8 mouse cellular contexts compared by ENCODE assay signal in genomic region chr10:94958311-94958710, GRCm38 (mm10). TPM values are rescaled to one million over a fixed set of nuclear protein-coding genes. Genes with fewer than 3 reads are reported as not detected.
DNase-seq lines count a peak whose midpoint lies in the region; TF ChIP-seq lines count a peak whose summit lies in the region.

No protein-coding gene starts in this region.

- intact Hi-C loops in gastrocnemius, adult 2 months (cut with DNase I), result loop anchor here (1.0 to 10.0 kb wide), 3 partner anchors 254 to 554 kb away; no protein-coding TSS in a partner anchor
- intact Hi-C loops in heart, postnatal 36 days (cut with DNase I), result loop anchor here (1.0 to 5.0 kb wide), 3 partner anchors 256 to 551 kb away; no protein-coding TSS in a partner anchor

- peak; percentile 36 for DNase-seq in gastrocnemius, adult 2 months
- DNase-seq in gastrocnemius, adult 8-10 months (ENCODE audit: low spot score in 2 of 2), result no peak
- DNase-seq in urinary bladder, postnatal 25 days (ENCODE audit: low spot score), result peak; percentile 48
- no peak for DNase-seq in urinary bladder, postnatal 4 days (ENCODE audit: low spot score in 2 of 2)
- peak; percentile 85 for DNase-seq in embryo, embryonic 10.5 days (ENCODE audit: low spot score)
- DNase-seq in heart, postnatal 36 days, result peak; percentile 44 to 49
- DNase-seq in lung, postnatal 10 days, result peak; percentile 70
- peak; percentile 51 to 66 for DNase-seq in spleen, postnatal 10 days (ENCODE audit: low spot score in 2 of 2)

- TF ChIP-seq CTCF in gastrocnemius, adult 2 months (IDR thresholded peaks at IDR 0.05), result peak; percentile 91

- H3K27ac ChIP-seq in gastrocnemius, adult 2 months, result no peak overlapping the region

- no peak overlapping the region for H3K4me3 ChIP-seq in gastrocnemius, adult 2 months

RNA-seq across cellular contexts. Expression of gene Plxnc1, which starts 13.7 kb away (rescaled TPM):
- total RNA-seq in gastrocnemius, adult 2 months (2021), result under 1 TPM; 0.33 to 0.59 TPM
- under 1 TPM; 0.17 to 0.68 (median 0.43) TPM for total RNA-seq in gastrocnemius, adult 8-10 months (2022)
- 1 to 10 TPM; 2.0 to 3.0 TPM for total RNA-seq in heart, postnatal 36 days (2021)

Comparison
In these comparisons a context has a peak if more than half of its experiments do, and no peak if none do; other contexts are left out.
1. DNase-seq: peak in gastrocnemius, adult 2 months (single experiment), urinary bladder, postnatal 25 days (single experiment), embryo, embryonic 10.5 days (single experiment), heart, postnatal 36 days (2 of 2), lung, postnatal 10 days (single experiment) and spleen, postnatal 10 days (2 of 2); none in gastrocnemius, adult 8-10 months (0 of 2) and urinary bladder, postnatal 4 days (0 of 2).